Mouse (Mus musculus): ENCODE data around the gene Eml3.
"Not testable (repeated sequence)": the region's sequence is repeated elsewhere in the genome, so short reads cannot be mapped to it uniquely, and the experiment has no call there.

Gene Eml3

GRCm38 (mm10) chr19:8929224-8930088 lies at the start of gene Eml3, which contains the start of gene Rom1:
Gene Eml3 (plus strand): TSS chr19:8929552.
Gene Rom1 (minus strand): TSS chr19:8929356.
- peak; percentile 83 to 86 for DNase-seq (ENCODE audit: low spot score in 2 of 2)

GRCm38 (mm10) chr19:8880311-8881033 lies 48.9 kb upstream of the Eml3 start, which contains the start of gene Uqcc3:
Gene Uqcc3 (minus strand): TSS chr19:8880923.
- DNase-seq (ENCODE audit: low spot score in 2 of 2), result peak; percentile 85 to 87

GRCm38 (mm10) chr19:8881034-8881392 lies 48.3 kb upstream of the Eml3 start:
- no peak for DNase-seq (ENCODE audit: low spot score in 2 of 2)

- no peak for DNase-seq (ENCODE audit: low spot score in 2 of 2)
These were observed 45.7 kb upstream of the Eml3 start, which contains the start of the genes Lbhd1 and Gm49403 for GRCm38 (mm10) chr19:8883616-8884015. Gene Lbhd1 (plus strand): TSS chr19:8883732. Gene Gm49403 (plus strand): TSS chr19:8883930.

GRCm38 (mm10) chr19:8886916-8887584 lies 42.3 kb upstream of the Eml3 start:
- DNase-seq (ENCODE audit: low spot score in 2 of 2), result no peak

- no peak for DNase-seq (ENCODE audit: low spot score in 2 of 2)
These were observed 41.5 kb upstream of the Eml3 start for GRCm38 (mm10) chr19:8887585-8888463.

- peak; percentile 92 to 96 for DNase-seq (ENCODE audit: low spot score in 2 of 2)
These were observed 40.6 kb upstream of the Eml3 start, which contains the start of the genes 1810009A15Rik and Gm49416 for GRCm38 (mm10) chr19:8888511-8889385. Gene 1810009A15Rik (plus strand): TSS chr19:8888853. Gene Gm49416 (plus strand): TSS chr19:8888926.

- peak; percentile 76 to 81 for DNase-seq (ENCODE audit: low spot score in 2 of 2)
These were observed 36.3 kb upstream of the Eml3 start, which contains the start of gene Ints5 for GRCm38 (mm10) chr19:8892829-8893766. Gene Ints5 (plus strand): TSS chr19:8893005.

- DNase-seq (ENCODE audit: low spot score in 2 of 2), result no peak
These were observed 33.9 kb upstream of the Eml3 start for GRCm38 (mm10) chr19:8895397-8895960.

- DNase-seq (ENCODE audit: low spot score in 2 of 2), result not testable (repeated sequence)
These were observed 33.1 kb upstream of the Eml3 start for GRCm38 (mm10) chr19:8896231-8896630.

- DNase-seq (ENCODE audit: low spot score in 2 of 2), result peak in 1 of 2 experiments; percentile 51
These were observed 32.0 kb upstream of the Eml3 start for GRCm38 (mm10) chr19:8897211-8897864.

GRCm38 (mm10) chr19:8897865-8898495 lies 31.4 kb upstream of the Eml3 start, which contains the start of gene Ganab:
Gene Ganab (plus strand): TSS chr19:8898071.
- DNase-seq (ENCODE audit: low spot score in 2 of 2), result peak; percentile 93 to 96

- DNase-seq (ENCODE audit: low spot score in 2 of 2), result no peak
These were observed 30.8 kb upstream of the Eml3 start for GRCm38 (mm10) chr19:8898576-8898975.

GRCm38 (mm10) chr19:8899079-8899478 lies 30.3 kb upstream of the Eml3 start:
- DNase-seq (ENCODE audit: low spot score in 2 of 2), result no peak

GRCm38 (mm10) chr19:8903412-8903811 lies 25.9 kb upstream of the Eml3 start:
- no peak for DNase-seq (ENCODE audit: low spot score in 2 of 2)

- peak in 1 of 2 experiments; percentile 54 for DNase-seq (ENCODE audit: low spot score in 2 of 2)
These were observed 20.8 kb upstream of the Eml3 start for GRCm38 (mm10) chr19:8908531-8908930.

- no peak for DNase-seq (ENCODE audit: low spot score in 2 of 2)
These were observed 17.5 kb upstream of the Eml3 start for GRCm38 (mm10) chr19:8911810-8912209.
